Mouse (Mus musculus) MEL (cell line): ENCODE measurements around the gene Kdm5a. TPM values are rescaled to one million over a fixed set of nuclear protein-coding genes. Genes with fewer than 3 reads are reported as not detected.

Experiments
- DNase-seq: peaks from one replicate; pipeline ENCODE4 v3.0.0; 2011; ENCODE audit warnings: low read depth, low spot score
- H3K27ac ChIP-seq: 2 replicates; pipeline ENCODE4 v1.5.1; 2012; ENCODE audit warnings: low read depth, mild to moderate bottlenecking, control low read depth, low read length, moderate library complexity; ENCODE audit not compliant: control insufficient read depth
- H3K27me3 ChIP-seq, 2 experiments: fragments of 150-350 bp in 1 of 2; sonication (generic) in 1 of 2; 2 replicates each; pipeline ENCODE4 v1.6.1; 2012; ENCODE audit warnings: low read length in 2 of 2, mild to moderate bottlenecking in 2 of 2, improper control_type of control experiment in 1 of 2, moderate library complexity in 1 of 2; ENCODE audit not compliant: insufficient read depth in 2 of 2, control insufficient read depth in 1 of 2
- H3K36me3 ChIP-seq, 2 experiments: 2 replicates each; pipeline ENCODE4 v1.6.1; 2012 to 2014; ENCODE audit warnings: low read length in 2 of 2, improper control_type of control experiment in 1 of 2, inconsistent platforms in 1 of 2, mild to moderate bottlenecking in 1 of 2; ENCODE audit not compliant: insufficient read depth in 2 of 2, control insufficient read depth in 1 of 2
- H3K4me1 ChIP-seq, 2 experiments: fragments of 150-350 bp in 1 of 2; sonication (generic) in 1 of 2; 2 replicates each; pipeline ENCODE4 v1.6.1; 2012; ENCODE audit warnings: low read length in 2 of 2, improper control_type of control experiment in 1 of 2, mild to moderate bottlenecking in 1 of 2; ENCODE audit not compliant: insufficient read depth in 2 of 2, control insufficient read depth in 1 of 2
- H3K4me3 ChIP-seq, 2 experiments: fragments of 150-350 bp in 1 of 2; sonication (generic) in 1 of 2; 2 replicates each; pipeline ENCODE4 v1.5.1; 2012; ENCODE audit warnings: low read depth in 2 of 2, low read length in 2 of 2, mild to moderate bottlenecking in 2 of 2, moderate library complexity in 2 of 2, control low read depth in 1 of 2, improper control_type of control experiment in 1 of 2; ENCODE audit not compliant: control insufficient read depth in 1 of 2, insufficient read depth in 1 of 2
- H3K79me2 ChIP-seq: 2 replicates; pipeline ENCODE4 v1.6.1; 2012; ENCODE audit warnings: mild to moderate bottlenecking, low read length, moderate library complexity; ENCODE audit not compliant: control insufficient read depth, poor library complexity, insufficient read depth
- H3K9ac ChIP-seq: 2 replicates; pipeline ENCODE4 v1.6.1; 2012; ENCODE audit warnings: low read depth, mild to moderate bottlenecking, control low read depth, low read length, moderate library complexity; ENCODE audit not compliant: control insufficient read depth, poor library complexity, severe bottlenecking
- H3K9me3 ChIP-seq: fragments of 150-350 bp; sonication (generic); replicated peaks from 2 replicates; pipeline ENCODE4 v1.6.1; 2012; ENCODE audit warnings: mild to moderate bottlenecking, low read length, improper control_type of control experiment, moderate library complexity; ENCODE audit not compliant: insufficient read depth
- CHD1 ChIP-seq: IDR thresholded peaks from 2 replicates; pipeline ENCODE4 v1.6.1; 2012; ENCODE audit warnings: low read depth, mild to moderate bottlenecking, inconsistent platforms, low read length, improper control_type of control experiment
- EP300 ChIP-seq, 2 experiments: IDR thresholded peaks; 2 replicates each; pipeline ENCODE4 v1.6.1; 2011; ENCODE audit warnings: improper control_type of control experiment in 2 of 2, low read length in 2 of 2, low read depth in 1 of 2, mild to moderate bottlenecking in 1 of 2
- ETS1 ChIP-seq: IDR thresholded peaks from 2 replicates; pipeline ENCODE4 v1.6.1; 2012; ENCODE audit warnings: low read depth, mild to moderate bottlenecking, inconsistent platforms, low read length, improper control_type of control experiment, moderate library complexity
- GATA1 ChIP-seq: IDR thresholded peaks from 2 replicates; pipeline ENCODE4 v1.6.1; 2011; ENCODE audit warnings: low read depth, low read length, improper control_type of control experiment
- MAFK ChIP-seq: IDR thresholded peaks from 2 replicates; pipeline ENCODE4 v1.6.1; 2011; ENCODE audit warnings: low read depth, mild to moderate bottlenecking, low read length, improper control_type of control experiment, borderline replicate concordance
- MAX ChIP-seq: IDR thresholded peaks from 2 replicates; pipeline ENCODE4 v1.6.1; 2011; ENCODE audit warnings: low read length, improper control_type of control experiment
- MEF2A ChIP-seq: IDR thresholded peaks from 2 replicates; pipeline ENCODE4 v1.6.1; 2014; ENCODE audit warnings: low read depth, mild to moderate bottlenecking, inconsistent platforms, low read length, improper control_type of control experiment; ENCODE audit not compliant: poor library complexity, insufficient replicate concordance, severe bottlenecking; ENCODE audit errors: extremely low read depth
- MXI1 ChIP-seq: IDR thresholded peaks from 2 replicates; pipeline ENCODE4 v1.6.1; 2011; ENCODE audit warnings: mild to moderate bottlenecking, low read depth, low read length, improper control_type of control experiment
- MYB ChIP-seq: IDR thresholded peaks from 2 replicates; pipeline ENCODE4 v1.6.1; 2011; ENCODE audit warnings: mild to moderate bottlenecking, low read depth, low read length, improper control_type of control experiment
- MYC ChIP-seq: IDR thresholded peaks from 2 replicates; pipeline ENCODE4 v1.6.1; 2011; ENCODE audit warnings: low read depth, mild to moderate bottlenecking, low read length, improper control_type of control experiment, moderate library complexity
- POLR2A ChIP-seq, 2 experiments: IDR thresholded peaks; 2 replicates each; pipeline ENCODE4 v1.6.1; 2011 to 2012; ENCODE audit warnings: low read length in 2 of 2, mild to moderate bottlenecking in 2 of 2, control low read depth in 1 of 2, improper control_type of control experiment in 1 of 2, low read depth in 1 of 2, moderate library complexity in 1 of 2; ENCODE audit not compliant: control insufficient read depth in 1 of 2, insufficient read depth in 1 of 2, poor library complexity in 1 of 2
- RCOR1 ChIP-seq: IDR thresholded peaks from 2 replicates; pipeline ENCODE4 v1.6.1; 2012; ENCODE audit warnings: low read depth, mild to moderate bottlenecking, inconsistent platforms, low read length, improper control_type of control experiment
- SIN3A ChIP-seq: IDR thresholded peaks from 2 replicates; pipeline ENCODE4 v1.6.1; 2012; ENCODE audit warnings: low read length, improper control_type of control experiment, inconsistent platforms
- TAL1 ChIP-seq: IDR thresholded peaks from 2 replicates; pipeline ENCODE4 v1.6.1; 2012; ENCODE audit warnings: mild to moderate bottlenecking, inconsistent platforms, low read length, moderate library complexity, mixed read lengths
- TBP ChIP-seq: IDR thresholded peaks from 2 replicates; pipeline ENCODE4 v1.8.0; 2011; ENCODE audit warnings: low read depth, low read length, improper control_type of control experiment
- UBTF ChIP-seq: IDR thresholded peaks from 2 replicates; pipeline ENCODE4 v1.6.1; 2012; ENCODE audit warnings: low read depth, mild to moderate bottlenecking, inconsistent platforms, low read length, improper control_type of control experiment, moderate library complexity, borderline replicate concordance; ENCODE audit not compliant: insufficient read depth
- USF1 ChIP-seq: IDR thresholded peaks from 2 replicates; pipeline ENCODE4 v1.6.1; 2014; ENCODE audit warnings: low read depth, mild to moderate bottlenecking, inconsistent platforms, low read length, improper control_type of control experiment, moderate library complexity
- ZKSCAN1 ChIP-seq: IDR thresholded peaks from 2 replicates; pipeline ENCODE4 v1.6.1; 2012; ENCODE audit warnings: low read depth, mild to moderate bottlenecking, inconsistent platforms, low read length, improper control_type of control experiment, moderate library complexity
- ZMIZ1 ChIP-seq: IDR thresholded peaks from 2 replicates; pipeline ENCODE4 v1.6.1; 2012; ENCODE audit warnings: low read depth, mild to moderate bottlenecking, inconsistent platforms, low read length, improper control_type of control experiment, moderate library complexity
- polyA plus RNA-seq, 2 experiments: library from polyadenylated mRNA; stranded (reverse) in 1 of 2; unstranded in 1 of 2; fragments of >175 nt in 1 of 2; fragments of >200 nt in 1 of 2; gene quantifications; 2 replicates each; pipeline versions ENCODE4 v1.2.1 to v1.2.4; 2012; ENCODE audit warnings: low replicate concordance in 2 of 2, low read depth in 1 of 2; ENCODE audit not compliant: insufficient read length in 2 of 2, insufficient read depth in 1 of 2, missing spikeins in 1 of 2
- total RNA-seq: library from RNA; depleted of rRNA; stranded (reverse); fragments of 300-350 nt; gene quantifications from 2 replicates; pipeline ENCODE4 v1.2.3, GENCODE M21; 2012

The Kdm5a gene
- total and polyA plus RNA-seq, 3 experiments, result 45.7 to 303 (median 121) TPM

GRCm38 (mm10) chr6:120349018-120349417 is 14.9 kb upstream of the Kdm5a start:
- H3K4me1 ChIP-seq, result peaks cover 4 to 9% of the 10 kb centered on the region in 2 experiments; a peak in 3 of 4 replicates
- H3K4me3 ChIP-seq, result no peak overlapping the region
- no peaks in the 10 kb centered on the region for H3K79me2 ChIP-seq
- no peaks in the 10 kb centered on the region for H3K9me3 ChIP-seq
- peak overlapping the region; percentile 57 for H3K27ac ChIP-seq
- H3K36me3 ChIP-seq, result peaks cover 10 to 16% of the 10 kb centered on the region in 2 experiments
- H3K27me3 ChIP-seq, result no peaks in the 10 kb centered on the region
- no peak overlapping the region for H3K9ac ChIP-seq
- TF ChIP-seq MYB, result no peak
- TF ChIP-seq TBP, result 0 out of 2 replicates have a peak, but pooled peaks have one; percentile 14
- TF ChIP-seq ZKSCAN1, result no peak
- peak; percentile 80 for TF ChIP-seq RCOR1
- no peak for TF ChIP-seq MAX
- TF ChIP-seq MXI1, result no peak
- peak; percentile 22; the same call in 1 of the 2 replicates for TF ChIP-seq ETS1
- no peak for TF ChIP-seq SIN3A
- TF ChIP-seq MAFK, result no peak
- no peak for TF ChIP-seq MEF2A
- TF ChIP-seq EP300 (IDR thresholded peaks at IDR 0.05; ENCODE audit: low read depth in 1 of 2, low read length in 2 of 2), result peak; percentile 32 to 47; a peak in 3 of 4 replicates
- TF ChIP-seq UBTF, result no peak
- TF ChIP-seq MYC, result no peak
- no peak for TF ChIP-seq TAL1
- TF ChIP-seq POLR2A (IDR thresholded peaks at IDR 0.05; ENCODE audit: control insufficient read depth in 1 of 2, insufficient read depth in 1 of 2, low read depth in 1 of 2, low read length in 2 of 2, poor library complexity in 1 of 2), result no peak
- TF ChIP-seq ZMIZ1, result no peak
- TF ChIP-seq GATA1, result peak; percentile 68
- DNase-seq, result peak; percentile 72

- no peaks in the 10 kb centered on the region for H3K27me3 ChIP-seq
- H3K4me3 ChIP-seq, result peak overlapping the region; percentile 73 to 87
- peak overlapping the region; percentile 80 for H3K9ac ChIP-seq
- peaks cover 0 to 7% of the 10 kb centered on the region in 2 experiments; a peak in 2 of 4 replicates for H3K36me3 ChIP-seq
- H3K27ac ChIP-seq, result peak overlapping the region; percentile 94
- no peaks in the 10 kb centered on the region for H3K9me3 ChIP-seq
- H3K79me2 ChIP-seq, result peaks cover 9% of the 10 kb centered on the region
- peak; percentile 41 for DNase-seq
- H3K4me1 ChIP-seq, result peaks cover 0 to 5% of the 10 kb centered on the region in 2 experiments; a peak in 1 of 4 replicates
- TF ChIP-seq MEF2A, result no peak
- TF ChIP-seq USF1, result 0 out of 2 replicates have a peak, but pooled peaks have one; percentile 45
- TF ChIP-seq CHD1, result 0 out of 2 replicates have a peak, but pooled peaks have one; percentile 81
- peak; percentile 90 for TF ChIP-seq MXI1
Measured at GRCm38 (mm10) chr6:120356478-120356877, 7.4 kb upstream of the Kdm5a start.
